Mouse (Mus musculus): Measurements from ENCODE around the gene Prss41. TPM values are rescaled to one million over a fixed set of nuclear protein-coding genes. Genes with fewer than 3 reads are reported as not detected.

The Prss41 gene
- polyA plus RNA-seq, 1 experiment from 2014 or later: 2.2 TPM

DNA sequence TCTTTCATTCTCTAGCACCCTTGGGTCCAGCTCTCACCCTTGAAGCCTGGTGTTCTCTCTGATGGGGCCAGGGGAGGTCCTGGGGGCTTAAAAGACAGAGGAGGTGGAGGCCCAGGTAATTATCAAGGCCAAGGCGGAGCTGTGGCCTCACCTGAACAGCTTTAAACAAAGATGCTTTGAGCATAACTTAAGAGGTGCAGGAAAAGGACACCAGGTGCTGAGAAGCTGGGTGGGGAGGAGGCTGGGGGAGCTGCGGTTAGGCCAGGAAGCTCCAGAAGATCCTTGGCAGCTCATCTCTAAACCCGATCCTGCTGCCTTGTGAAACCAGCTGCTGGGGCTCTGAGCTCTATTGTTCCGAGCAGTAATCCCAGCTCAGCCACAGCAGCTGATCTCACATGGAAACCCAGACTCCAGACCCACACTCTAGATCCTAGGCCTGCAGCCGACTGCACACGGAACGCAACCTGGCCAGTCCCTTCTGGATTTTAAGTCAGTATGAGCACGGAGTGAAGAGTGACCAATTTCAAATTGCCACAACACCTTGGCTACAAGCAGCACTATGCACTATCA is 7.9 kb downstream of the Prss41 start, which contains the start of gene Prss33:
Gene Prss33 (minus strand): TSS at position 51 of the 570 bp plus-strand sequence.
- 39% methylated on average over 8 of the region's 8 CpGs for WGBS
- no peak for DNase-seq
- no peak within 1 kb of the TSS for H3K27ac ChIP-seq (replicated peaks; ENCODE audit: low read depth, low read length)
- no peak within 1 kb of the TSS for H3K9ac ChIP-seq (replicated peaks; ENCODE audit: low read length)
- no peak within 1 kb of the TSS for H3K4me2 ChIP-seq (ENCODE audit: low read length)
- no peaks in the 10 kb centered on the region; the same call in 1 of the 2 replicates for H3K4me1 ChIP-seq (ENCODE audit: control insufficient read depth, insufficient read depth, low read length)
- H3K9me3 ChIP-seq (ENCODE audit: control insufficient read depth, low read length): no peaks in the 10 kb centered on the region
- no peak within 1 kb of the TSS for H3K4me3 ChIP-seq (replicated peaks; ENCODE audit: low read depth, low read length)
- no peaks in the 10 kb centered on the region for H3K36me3 ChIP-seq (ENCODE audit: control insufficient read depth, insufficient read depth, low read length)
- no peak for ATAC-seq (ENCODE audit: low FRiP score, low TSS enrichment)
- H3K27me3 ChIP-seq (ENCODE audit: control insufficient read depth, insufficient read depth, low read length): 0 out of 2 replicates have a peak, but pooled peaks cover 3% of the 10 kb centered on the region

DNA sequence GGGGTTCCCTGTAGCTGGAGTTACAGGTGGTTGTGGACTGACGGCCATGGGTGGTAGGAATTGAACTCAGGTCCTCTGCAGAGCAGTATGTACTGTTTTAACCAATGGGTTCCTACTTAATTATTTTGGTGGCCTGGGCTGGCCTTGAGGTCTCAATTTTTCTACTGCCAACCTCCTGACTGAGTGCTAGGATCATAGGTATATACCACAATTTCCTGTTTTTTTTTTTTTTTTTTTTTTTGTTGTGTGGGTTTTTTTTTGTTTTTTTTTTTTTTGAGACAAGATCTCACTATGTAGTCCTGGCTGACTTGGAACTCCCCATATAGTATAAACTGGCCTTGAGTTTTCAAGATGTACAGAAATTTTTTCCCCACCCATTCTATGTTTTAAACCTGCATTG is 12.8 kb downstream of the Prss41 start:
- no peak overlapping the region for H3K27ac ChIP-seq (replicated peaks; ENCODE audit: low read depth, low read length)
- WGBS: 93% methylated on average over 1 of the region's 1 CpGs
- no peak for DNase-seq
- no peak overlapping the region for H3K9ac ChIP-seq (replicated peaks; ENCODE audit: low read length)
- no peaks in the 10 kb centered on the region for H3K9me3 ChIP-seq (ENCODE audit: control insufficient read depth, low read length)
- H3K36me3 ChIP-seq (ENCODE audit: control insufficient read depth, insufficient read depth, low read length): peaks cover 11% of the 10 kb centered on the region
- H3K4me3 ChIP-seq (replicated peaks; ENCODE audit: low read depth, low read length): no peak overlapping the region
- H3K4me2 ChIP-seq (ENCODE audit: low read length): no peak overlapping the region
- no peak for ATAC-seq (ENCODE audit: low FRiP score, low TSS enrichment)
- peaks cover 19% of the 10 kb centered on the region for H3K4me1 ChIP-seq (ENCODE audit: control insufficient read depth, insufficient read depth, low read length)
- 0 out of 2 replicates have a peak, but pooled peaks cover 3% of the 10 kb centered on the region for H3K27me3 ChIP-seq (ENCODE audit: control insufficient read depth, insufficient read depth, low read length)

DNA sequence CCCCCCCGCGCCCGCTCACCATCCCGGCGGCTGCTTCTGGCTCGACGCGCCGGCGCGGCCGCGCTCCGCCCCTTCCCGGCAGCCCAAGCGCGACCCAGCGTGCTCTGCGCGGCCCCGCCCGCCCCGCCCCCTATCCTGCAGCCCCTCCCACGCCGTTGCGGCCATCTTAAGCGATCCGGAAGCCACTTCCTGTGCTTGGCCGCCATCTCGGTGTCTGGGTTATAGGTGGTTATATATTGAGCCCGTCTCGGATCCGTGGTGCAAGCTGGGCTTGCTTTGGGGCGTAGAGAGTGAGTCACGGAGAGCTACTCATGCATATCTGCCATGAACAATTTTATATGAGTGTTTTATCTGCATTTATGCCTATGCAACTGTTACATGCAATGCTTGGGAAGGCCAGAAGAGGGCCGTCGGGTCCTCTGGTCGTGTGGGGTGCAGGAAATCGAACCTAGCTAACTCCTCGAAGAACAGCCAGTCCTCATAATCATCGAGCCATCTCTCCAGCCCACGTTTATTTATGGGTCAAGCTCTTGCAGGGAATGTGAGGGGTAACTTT is 14.8 kb downstream of the Prss41 start, which contains the start of gene Elob:
Gene Elob (minus strand): TSS at position 73 of the 556 bp plus-strand sequence.
- H3K9me3 ChIP-seq (ENCODE audit: control insufficient read depth, low read length): no peaks in the 10 kb centered on the region
- ATAC-seq (ENCODE audit: low FRiP score, low TSS enrichment): peak; percentile 96
- 0 out of 2 replicates have a peak, but pooled peaks cover 3% of the 10 kb centered on the region for H3K27me3 ChIP-seq (ENCODE audit: control insufficient read depth, insufficient read depth, low read length)
- H3K27ac ChIP-seq (replicated peaks; ENCODE audit: low read depth, low read length): peak within 1 kb of the TSS; percentile 97
- DNase-seq: peak; percentile 96
- peak within 1 kb of the TSS; percentile 78 for H3K4me2 ChIP-seq (ENCODE audit: low read length)
- peaks cover 19% of the 10 kb centered on the region for H3K4me1 ChIP-seq (ENCODE audit: control insufficient read depth, insufficient read depth, low read length)
- under 1% methylated on average over 37 of the region's 42 CpGs for WGBS
- peak within 1 kb of the TSS; percentile 65 for H3K9ac ChIP-seq (replicated peaks; ENCODE audit: low read length)
- H3K36me3 ChIP-seq (ENCODE audit: control insufficient read depth, insufficient read depth, low read length): peaks cover 32% of the 10 kb centered on the region
- peak within 1 kb of the TSS; percentile 58 for H3K4me3 ChIP-seq (replicated peaks; ENCODE audit: low read depth, low read length)

- 0 out of 2 replicates have a peak, but pooled peaks cover 3% of the 10 kb centered on the region for H3K27me3 ChIP-seq (ENCODE audit: control insufficient read depth, insufficient read depth, low read length)
- peak overlapping the region; percentile 65 for H3K9ac ChIP-seq (replicated peaks; ENCODE audit: low read length)
- H3K4me2 ChIP-seq (ENCODE audit: low read length): peak overlapping the region; percentile 78
- under 1% methylated on average over 43 of the region's 47 CpGs for WGBS
- peaks cover 39% of the 10 kb centered on the region for H3K36me3 ChIP-seq (ENCODE audit: control insufficient read depth, insufficient read depth, low read length)
- H3K27ac ChIP-seq (replicated peaks; ENCODE audit: low read depth, low read length): peak overlapping the region; percentile 97
- H3K4me1 ChIP-seq (ENCODE audit: control insufficient read depth, insufficient read depth, low read length): peaks cover 19% of the 10 kb centered on the region
- peak; percentile 76 for DNase-seq
- ATAC-seq (ENCODE audit: low FRiP score, low TSS enrichment): peak; percentile 77
- no peaks in the 10 kb centered on the region for H3K9me3 ChIP-seq (ENCODE audit: control insufficient read depth, low read length)
- peak overlapping the region; percentile 58 for H3K4me3 ChIP-seq (replicated peaks; ENCODE audit: low read depth, low read length)
These were observed 15.5 kb downstream of the Prss41 start for GRCm38 (mm10) chr17:23828271-23829001.

GRCm38 (mm10) chr17:23825591-23825990 is 18.4 kb downstream of the Prss41 start:
- Histone ChIP-seq H3K27me3 (ENCODE audit: control insufficient read depth, insufficient read depth, low read length) (no peaks in the 10 kb centered on the region), H3K4me3 (replicated peaks; ENCODE audit: low read depth, low read length) (no peak overlapping the region), H3K4me1 (ENCODE audit: control insufficient read depth, insufficient read depth, low read length) (peaks cover 19% of the 10 kb centered on the region), H3K9ac (replicated peaks; ENCODE audit: low read length) (no peak overlapping the region), H3K27ac (replicated peaks; ENCODE audit: low read depth, low read length) (no peak overlapping the region), H3K4me2 (ENCODE audit: low read length) (no peak overlapping the region), H3K36me3 (ENCODE audit: control insufficient read depth, insufficient read depth, low read length) (peaks cover 66% of the 10 kb centered on the region), H3K9me3 (ENCODE audit: control insufficient read depth, low read length) (no peaks in the 10 kb centered on the region)
- no peak for DNase-seq
- no peak for ATAC-seq (ENCODE audit: low FRiP score, low TSS enrichment)
- 88% methylated on average over 4 of the region's 4 CpGs for WGBS

- H3K36me3 ChIP-seq (ENCODE audit: control insufficient read depth, insufficient read depth, low read length): peaks cover 86% of the 10 kb centered on the region
- peaks cover 9% of the 10 kb centered on the region for H3K9me3 ChIP-seq (ENCODE audit: control insufficient read depth, low read length)
- 92% methylated on average over 12 of the region's 12 CpGs for WGBS
- H3K9ac ChIP-seq (replicated peaks; ENCODE audit: low read length): no peak overlapping the region
- no peaks in the 10 kb centered on the region for H3K27me3 ChIP-seq (ENCODE audit: control insufficient read depth, insufficient read depth, low read length)
- H3K4me3 ChIP-seq (replicated peaks; ENCODE audit: low read depth, low read length): no peak overlapping the region
- H3K4me1 ChIP-seq (ENCODE audit: control insufficient read depth, insufficient read depth, low read length): peaks cover 11% of the 10 kb centered on the region
- no peak for ATAC-seq (ENCODE audit: low FRiP score, low TSS enrichment)
- no peak for DNase-seq
- H3K4me2 ChIP-seq (ENCODE audit: low read length): no peak overlapping the region
- no peak overlapping the region for H3K27ac ChIP-seq (replicated peaks; ENCODE audit: low read depth, low read length)
These were observed 20.4 kb downstream of the Prss41 start for GRCm38 (mm10) chr17:23823614-23824013.

DNA sequence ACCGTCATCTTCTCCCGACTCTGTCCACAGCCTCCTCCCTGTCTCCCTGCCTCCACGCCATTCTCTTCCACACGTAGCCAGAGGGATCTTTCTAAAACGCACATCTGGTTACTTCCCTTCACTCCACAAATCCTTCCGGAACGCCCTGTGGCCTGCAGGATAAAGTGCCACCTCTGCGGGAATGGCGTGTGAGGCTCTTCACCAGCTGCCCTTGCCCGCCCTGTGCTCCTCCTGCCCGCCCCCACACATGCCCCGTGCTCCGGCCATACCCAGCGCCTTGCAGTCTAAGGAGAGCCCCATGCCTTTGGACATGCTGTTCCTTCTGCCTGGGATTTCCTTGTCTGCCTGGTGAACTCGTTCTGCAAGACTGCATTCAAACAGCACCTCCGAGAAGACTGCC is 21.0 kb downstream of the Prss41 start:
- 82% methylated on average over 16 of the region's 16 CpGs for WGBS

DNA sequence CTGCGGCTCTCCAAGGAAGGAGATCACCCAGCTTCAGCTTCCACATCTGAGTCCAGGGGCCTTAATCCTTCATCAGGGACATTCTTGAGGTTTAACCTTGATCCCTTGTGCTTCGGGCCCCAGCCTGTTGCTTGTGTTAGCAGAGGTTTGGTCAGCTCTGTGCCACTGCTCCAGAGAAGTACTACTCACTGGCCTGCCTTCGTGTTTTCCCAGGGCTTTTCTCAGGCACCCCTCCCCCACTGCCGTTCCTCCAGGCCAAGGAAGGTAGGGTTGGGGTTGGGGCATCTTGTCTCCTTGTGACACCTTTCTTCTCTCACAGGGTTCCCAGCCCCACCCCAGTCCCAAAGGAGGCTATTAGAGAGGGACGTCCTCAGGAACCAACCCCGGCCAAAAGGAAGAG is 21.9 kb downstream of the Prss41 start:
- 78% methylated on average over 6 of the region's 6 CpGs for WGBS
- Histone ChIP-seq H3K4me2 (ENCODE audit: low read length) (no peak overlapping the region), H3K9me3 (ENCODE audit: control insufficient read depth, low read length) (peaks cover 14% of the 10 kb centered on the region), H3K27me3 (ENCODE audit: control insufficient read depth, insufficient read depth, low read length) (no peaks in the 10 kb centered on the region), H3K36me3 (ENCODE audit: control insufficient read depth, insufficient read depth, low read length) (peaks cover 99% of the 10 kb centered on the region), H3K27ac (replicated peaks; ENCODE audit: low read depth, low read length) (no peak overlapping the region), H3K4me1 (ENCODE audit: control insufficient read depth, insufficient read depth, low read length) (peaks cover 5% of the 10 kb centered on the region; the same call in 1 of the 2 replicates), H3K4me3 (replicated peaks; ENCODE audit: low read depth, low read length) (no peak overlapping the region), H3K9ac (replicated peaks; ENCODE audit: low read length) (no peak overlapping the region)
- ATAC-seq (ENCODE audit: low FRiP score, low TSS enrichment) (no peak), DNase-seq (no peak)

More for the DNA sequence above, 21.0 kb downstream of the Prss41 start:
- Histone ChIP-seq H3K4me1 (ENCODE audit: control insufficient read depth, insufficient read depth, low read length) (peaks cover 11% of the 10 kb centered on the region), H3K27ac (replicated peaks; ENCODE audit: low read depth, low read length) (no peak overlapping the region), H3K4me2 (ENCODE audit: low read length) (no peak overlapping the region), H3K27me3 (ENCODE audit: control insufficient read depth, insufficient read depth, low read length) (no peaks in the 10 kb centered on the region), H3K9me3 (ENCODE audit: control insufficient read depth, low read length) (peaks cover 11% of the 10 kb centered on the region), H3K4me3 (replicated peaks; ENCODE audit: low read depth, low read length) (no peak overlapping the region), H3K9ac (replicated peaks; ENCODE audit: low read length) (no peak overlapping the region), H3K36me3 (ENCODE audit: control insufficient read depth, insufficient read depth, low read length) (peaks cover 92% of the 10 kb centered on the region)
- no peak for ATAC-seq (ENCODE audit: low FRiP score, low TSS enrichment)
- no peak for DNase-seq

Measured in midbrain, embryonic 14.5 days (tissue).